Mouse (Mus musculus): Measurements from ENCODE around the gene Cacnb2. TPM values are rescaled to one million over a fixed set of nuclear protein-coding genes. Genes with fewer than 3 reads are reported as not detected.

Cacnb2 gene
- total RNA-seq, 2 experiments from 2014 or later = 45.8 to 61.0 TPM

- no peak for DNase-seq (ENCODE audit: low spot score in 2 of 2)
- intact Hi-C loops (cut with DNase I) = no loop called here
These were observed 327.0 kb downstream of the Cacnb2 start for GRCm38 (mm10) chr2:14929866-14930265.

- intact Hi-C loops (cut with DNase I) = no loop called here
- DNase-seq (ENCODE audit: low spot score in 2 of 2) = no peak
These were observed 329.1 kb downstream of the Cacnb2 start for GRCm38 (mm10) chr2:14931968-14932367.

- peak in 1 of 2 experiments; percentile 20 for DNase-seq (ENCODE audit: low spot score in 2 of 2)
- intact Hi-C loops (cut with DNase I) = no loop called here
These were observed 333.6 kb downstream of the Cacnb2 start for GRCm38 (mm10) chr2:14936492-14936891.

- intact Hi-C loops (cut with DNase I) = no loop called here
These were observed 339.4 kb downstream of the Cacnb2 start for GRCm38 (mm10) chr2:14942261-14942660.

GRCm38 (mm10) chr2:14943691-14944357, 340.9 kb downstream of the Cacnb2 start:
- intact Hi-C loops (cut with DNase I) = no loop called here
- no peak for DNase-seq (ENCODE audit: low spot score in 2 of 2)

More at GRCm38 (mm10) chr2:14942261-14942660, 339.4 kb downstream of the Cacnb2 start:
- no peak for DNase-seq (ENCODE audit: low spot score in 2 of 2)

GRCm38 (mm10) chr2:14953090-14953489, 350.2 kb downstream of the Cacnb2 start:
- no peak for DNase-seq (ENCODE audit: low spot score in 2 of 2)
- intact Hi-C loops (cut with DNase I) = no loop called here

GRCm38 (mm10) chr2:14960963-14961488, 358.1 kb downstream of the Cacnb2 start:
- no peak for DNase-seq (ENCODE audit: low spot score in 2 of 2)

GRCm38 (mm10) chr2:14961493-14961892, 358.6 kb downstream of the Cacnb2 start:
- DNase-seq (ENCODE audit: low spot score in 2 of 2) = no peak
- intact Hi-C loops (cut with DNase I) = no loop called here

More at GRCm38 (mm10) chr2:14960963-14961488, 358.1 kb downstream of the Cacnb2 start:
- intact Hi-C loops (cut with DNase I) = no loop called here

- DNase-seq (ENCODE audit: low spot score in 2 of 2) = no peak
- intact Hi-C loops (cut with DNase I) = no loop called here
These were observed 381.1 kb downstream of the Cacnb2 start for GRCm38 (mm10) chr2:14984029-14984428.

- intact Hi-C loops (cut with DNase I) = no loop called here
- DNase-seq (ENCODE audit: low spot score in 2 of 2) = no peak
These were observed 385.6 kb downstream of the Cacnb2 start for GRCm38 (mm10) chr2:14988451-14988850.

GRCm38 (mm10) chr2:14989350-14989749, 386.5 kb downstream of the Cacnb2 start:
- DNase-seq (ENCODE audit: low spot score in 2 of 2) = no peak
- intact Hi-C loops (cut with DNase I) = no loop called here

GRCm38 (mm10) chr2:14992531-14992930, 389.6 kb downstream of the Cacnb2 start:
- DNase-seq (ENCODE audit: low spot score in 2 of 2) = no peak
- intact Hi-C loops (cut with DNase I) = no loop called here

GRCm38 (mm10) chr2:14996036-14996435, 393.1 kb downstream of the Cacnb2 start:
- intact Hi-C loops (cut with DNase I) = no loop called here
- no peak for DNase-seq (ENCODE audit: low spot score in 2 of 2)

GRCm38 (mm10) chr2:14997836-14998235, 394.9 kb downstream of the Cacnb2 start:
- DNase-seq (ENCODE audit: low spot score in 2 of 2) = no peak
- intact Hi-C loops (cut with DNase I) = no loop called here

- intact Hi-C loops (cut with DNase I) = no loop called here
- no peak for DNase-seq (ENCODE audit: low spot score in 2 of 2)
These were observed 404.6 kb downstream of the Cacnb2 start for GRCm38 (mm10) chr2:15007531-15007930.

GRCm38 (mm10) chr2:15008072-15008471, 405.2 kb downstream of the Cacnb2 start:
- intact Hi-C loops (cut with DNase I) = no loop called here
- no peak for DNase-seq (ENCODE audit: low spot score in 2 of 2)

- no peak for DNase-seq (ENCODE audit: low spot score in 2 of 2)
- intact Hi-C loops (cut with DNase I) = no loop called here
These were observed 423.9 kb downstream of the Cacnb2 start for GRCm38 (mm10) chr2:15026817-15027216.

GRCm38 (mm10) chr2:15027816-15028215, 424.9 kb downstream of the Cacnb2 start:
- intact Hi-C loops (cut with DNase I) = no loop called here
- no peak for DNase-seq (ENCODE audit: low spot score in 2 of 2)
